Mouse (Mus musculus) heart, postnatal 0 days (tissue): ENCODE measurements at regions not wholly inside any gene's neighbourhood (a gene's known extent, or its start where the extent isn't known, plus 50 kb on each side); places are given as distances from the start of the nearest gene placed in this dataset.

Experiments used
- CTCF ChIP-seq: IDR thresholded peaks from 2 replicates; pipeline ENCODE4 v1.5.1; 2016; ENCODE audit warnings: antibody characterized with exemption, control low read depth, low read depth
- EP300 ChIP-seq: IDR thresholded peaks from 2 replicates; pipeline ENCODE4 v1.6.1; 2016; ENCODE audit warnings: antibody characterized with exemption, low read depth

GRCm38 (mm10) chr3:149087488-149087887 is 97.1 kb upstream of the Adgrl2 start:
- TF ChIP-seq CTCF (no peak), EP300 (no peak)
